Mouse (Mus musculus) brain, adult 10 weeks (tissue): ENCODE data around the gene Tbc1d2. TPM values are rescaled to one million over a fixed set of nuclear protein-coding genes. Genes with fewer than 3 reads are reported as not detected.

ENCODE experiments used
- polyA plus RNA-seq: library from polyadenylated mRNA; stranded (reverse); fragments of 350-450 nt; fragmentation: Illumina TruSeq; extraction: RNeasy Lipid Tissue Mini Kit (QIAGEN cat#74804); gene quantifications from one replicate; pipeline ENCODE4 v1.2.3, GENCODE M21; 2015; ENCODE audit warnings: low read depth, low replicate concordance

The Tbc1d2 gene
- 3.1 TPM for polyA plus RNA-seq

DNA sequence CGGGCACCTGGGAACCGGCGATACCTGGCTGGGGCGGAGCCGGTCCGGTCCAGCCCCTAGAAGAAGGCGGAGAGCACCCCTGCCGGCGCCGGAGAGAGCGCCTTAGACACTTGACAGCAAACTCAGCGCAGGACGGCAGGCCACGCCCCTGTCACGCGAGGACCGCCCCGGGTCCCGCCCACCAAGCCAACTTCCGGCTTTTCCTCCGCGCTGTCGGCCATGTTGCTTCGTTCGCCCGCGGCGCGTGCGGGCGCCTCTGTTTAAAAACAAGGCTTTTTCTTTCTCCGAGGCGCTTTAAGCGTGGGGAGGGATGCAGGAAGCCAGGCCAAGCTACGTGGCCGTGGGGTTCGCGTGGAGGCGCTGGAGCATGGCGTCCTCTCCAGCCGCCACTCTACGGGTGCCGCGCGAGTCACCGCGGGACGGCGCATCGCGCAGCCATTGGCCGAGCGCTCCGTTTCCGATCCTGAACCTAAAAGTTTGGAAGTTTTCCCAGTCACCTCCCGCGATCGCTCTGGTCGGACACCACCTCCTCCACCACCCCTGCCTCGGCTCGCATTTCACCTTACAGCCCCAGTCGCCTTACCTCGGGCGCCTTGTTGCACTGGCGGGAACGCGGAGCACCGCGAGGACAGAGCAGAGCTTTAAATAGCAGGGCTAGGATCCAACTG is at the start of gene Tbc1d2:
Tbc1d2 (minus strand) TSS at position 124 of the 668 bp plus-strand sequence.

DNA sequence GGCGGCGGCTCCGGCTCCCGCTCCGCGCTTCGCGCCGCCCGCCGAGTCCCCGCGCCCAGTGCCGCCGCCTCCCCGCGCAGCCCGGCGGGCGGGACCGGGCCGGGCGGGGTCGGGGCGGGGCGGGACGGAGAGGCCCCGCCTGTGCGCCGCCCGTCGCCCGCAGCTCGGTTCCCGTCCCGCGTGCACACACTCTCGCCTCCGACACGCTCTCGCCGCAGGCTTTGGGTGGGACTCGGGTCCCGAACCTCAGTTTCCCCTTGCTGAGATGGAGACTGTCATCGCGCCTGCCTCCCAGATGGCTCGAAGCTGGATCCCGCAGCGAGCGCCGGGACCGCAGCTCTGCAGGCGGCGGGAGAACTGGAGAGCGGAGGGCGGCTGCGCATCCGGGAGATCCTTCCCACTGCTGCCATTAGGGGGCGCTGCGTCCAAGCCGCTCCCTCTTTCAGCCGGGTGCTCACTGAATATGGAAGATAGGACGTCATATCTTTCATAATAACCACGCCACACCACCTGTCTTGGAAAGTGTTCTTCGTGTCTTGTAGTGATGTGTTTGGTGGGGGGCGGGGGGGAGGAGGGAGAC is 48.1 kb downstream of the Tbc1d2 start, which contains the start of gene Coro2a:
Coro2a (minus strand) TSS at position 359 of the 580 bp plus-strand sequence.

Other genes with a start within 250 kb of the Tbc1d2 start
- not detected for gene Hemgn, start 236.7 kb downstream of the Tbc1d2 start, polyA plus RNA-seq
- 59.6 TPM for gene Anp32b, start 199.3 kb downstream of the Tbc1d2 start, polyA plus RNA-seq
- 20.1 TPM for gene Nans, start 161.0 kb downstream of the Tbc1d2 start, polyA plus RNA-seq
- gene Trim14, start 114.1 kb downstream of the Tbc1d2 start, polyA plus RNA-seq = 0.92 TPM
- 18.6 TPM for gene Coro2a, start 48.0 kb downstream of the Tbc1d2 start, polyA plus RNA-seq